ENCODE assay signal across 9 mouse cellular contexts in genomic region chr15:93089347-93089746, GRCm38 (mm10).
DNase-seq lines count a peak whose midpoint lies in the region; TF ChIP-seq lines count a peak whose summit lies in the region.
"Had no signal": no experiment of that assay in that cellular context is flagged by ENCODE, and none has a peak within 500 bp of the region (broad histone marks: within the 10 kb centered on the region; RNA-seq: fewer than 3 reads in every experiment).

No protein-coding gene starts in this region.

- TF ChIP-seq CTCF in gastrocnemius, adult 2 months (IDR thresholded peaks at IDR 0.05), result peak; percentile 77
- peak; percentile 90 for TF ChIP-seq CTCF in layer of hippocampus, adult 2 months (conservative IDR thresholded peaks at IDR 0.05)

- no peaks in the 10 kb centered on the region for H3K4me1 ChIP-seq in ES-E14 (ENCODE audit: control insufficient read depth in 2 of 2, insufficient read depth in 2 of 2, low read length in 2 of 2, poor library complexity in 1 of 2)

- H3K9me3 ChIP-seq in ES-E14 (ENCODE audit: control insufficient read depth, insufficient read depth, low read depth, low read length), result no peaks in the 10 kb centered on the region
- H3K9me3 ChIP-seq: heart, embryonic 15.5 days had no signal

- no peak overlapping the region for H3K27ac ChIP-seq in ES-E14 (ENCODE audit: insufficient read depth, low read depth, low read length, poor library complexity, severe bottlenecking)
- H3K27ac ChIP-seq in gastrocnemius, adult 2 months, result no peak overlapping the region
- no peak overlapping the region for H3K27ac ChIP-seq in layer of hippocampus, adult 2 months
- H3K27ac ChIP-seq: heart, embryonic 15.5 days had no signal

- no peak overlapping the region for H3K9ac ChIP-seq in ES-E14 (ENCODE audit: insufficient read depth, low read depth, low read length, poor library complexity, severe bottlenecking)
- H3K9ac ChIP-seq: heart, embryonic 15.5 days had no signal

- intact Hi-C loops in gastrocnemius, adult 2 months (cut with DNase I), result no loop called here

- peak; percentile 7 for DNase-seq in CD4-positive helper T cell, adult 2 months (ENCODE audit: low read depth, low spot score)
- DNase-seq in ES-E14 (ENCODE audit: low read depth, low spot score) (peak; percentile 56), MN1 (ENCODE audit: low spot score) (no peak)
- peak; percentile 17 for DNase-seq in cerebellum, adult 9-10 months
- peak; percentile 71 for DNase-seq in gastrocnemius, adult 2 months
- peak; percentile 56 to 77 for DNase-seq in layer of hippocampus, adult 2 months (ENCODE audit: low spot score in 2 of 2)
- DNase-seq in lung, postnatal 14 days, result peak; percentile 72
- peak; percentile 4 for DNase-seq in spleen, adult 12 weeks (ENCODE audit: low spot score)

- H3K4me3 ChIP-seq in ES-E14 (ENCODE audit: insufficient read depth in 1 of 2, low read depth in 1 of 2, low read length in 2 of 2, poor library complexity in 1 of 2, severe bottlenecking in 1 of 2), result 0 out of 4 replicates have a peak overlapping the region, but pooled peaks of 1 of the 2 experiments have one; percentile 19
- H3K4me3 ChIP-seq in gastrocnemius, adult 2 months, result no peak overlapping the region
- peak overlapping the region; percentile 28; the same call in 1 of the 2 replicates for H3K4me3 ChIP-seq in layer of hippocampus, adult 2 months
- H3K4me3 ChIP-seq: heart, embryonic 15.5 days had no signal

- no peaks in the 10 kb centered on the region for H3K36me3 ChIP-seq in ES-E14 (ENCODE audit: control insufficient read depth, insufficient read depth, low read length, poor library complexity, severe bottlenecking)
- H3K36me3 ChIP-seq: heart, embryonic 15.5 days had no signal

- in situ Hi-C loops in ES-E14 (cut with MboI; ENCODE audit: low sequenced_read_pairs in 2 of 2, unreplicated experiment in 2 of 2), result no loop called here

TF ChIP-seq in ES-E14, 5 proteins besides CTCF, POLR2A, EP300 and RAD21:
- no peak for TF ChIP-seq CHD2 (IDR thresholded peaks at IDR 0.05; ENCODE audit: low read depth, low read length)
- no peak for TF ChIP-seq ZC3H11A (IDR thresholded peaks at IDR 0.05; ENCODE audit: borderline replicate concordance, low read depth, low read length)
- no peak for TF ChIP-seq HCFC1 (IDR thresholded peaks at IDR 0.05; ENCODE audit: borderline replicate concordance, insufficient read depth, low read length)
- no peak for TF ChIP-seq ZNF384 (IDR thresholded peaks at IDR 0.05; ENCODE audit: low read depth, low read length)
- TF ChIP-seq MAFK (IDR thresholded peaks at IDR 0.05; ENCODE audit: insufficient read depth, low read depth, low read length), result no peak
